Mouse (Mus musculus) neural tube, embryonic 11.5 days (tissue): ENCODE measurements at regions not wholly inside any gene's neighbourhood (a gene's known extent, or its start where the extent isn't known, plus 50 kb on each side); places are given as distances from the start of the nearest gene placed in this dataset.

ENCODE experiments used
- ATAC-seq: fragments of 200-750 bp; cut with Nextera tagmentation; 2 replicates; pipeline ENCODE4 v1.8.0; 2017; ENCODE audit warnings: moderate number of reproducible peaks, mild to moderate bottlenecking, moderate TSS enrichment, moderate library complexity; ENCODE audit not compliant: insufficient read depth, low FRiP score, low TSS enrichment
- DNase-seq: peaks from one replicate; pipeline ENCODE4 v3.0.0-alpha.2; 2015; ENCODE audit warnings: low spot score
- H3K27ac ChIP-seq: fragments of 300-500 bp; sonication (generic); 2 replicates; pipeline ENCODE4 v1.5.1; 2014; ENCODE audit warnings: low read depth, mild to moderate bottlenecking, low read length
- H3K27me3 ChIP-seq: fragments of 300-500 bp; sonication (generic); 2 replicates; pipeline ENCODE4 v1.6.1; 2014; ENCODE audit warnings: mild to moderate bottlenecking, low read length, mixed read lengths; ENCODE audit not compliant: control insufficient read depth, insufficient read depth
- H3K36me3 ChIP-seq: fragments of 300-500 bp; sonication (generic); 2 replicates; pipeline ENCODE4 v1.6.1; 2014; ENCODE audit warnings: mild to moderate bottlenecking, low read length, moderate library complexity, mixed read lengths; ENCODE audit not compliant: control insufficient read depth, insufficient read depth
- H3K4me1 ChIP-seq: fragments of 300-500 bp; sonication (generic); 2 replicates; pipeline ENCODE4 v1.6.1; 2014; ENCODE audit warnings: low read length, mixed read lengths; ENCODE audit not compliant: control insufficient read depth, insufficient read depth
- H3K4me2 ChIP-seq: fragments of 300-500 bp; sonication (generic); 2 replicates; pipeline ENCODE4 v1.6.1; 2014; ENCODE audit warnings: low read depth, mild to moderate bottlenecking, moderate library complexity
- H3K4me3 ChIP-seq: fragments of 300-500 bp; sonication (generic); 2 replicates; pipeline ENCODE4 v1.5.1; 2014; ENCODE audit warnings: low read depth, low read length
- H3K9ac ChIP-seq: fragments of 300-500 bp; sonication (generic); 2 replicates; pipeline ENCODE4 v1.6.1; 2014; ENCODE audit warnings: mild to moderate bottlenecking, low read length
- H3K9me3 ChIP-seq: fragments of 300-500 bp; sonication (generic); 2 replicates; pipeline ENCODE4 v1.6.1; 2016; ENCODE audit warnings: low read length; ENCODE audit not compliant: control insufficient read depth
- WGBS: fragments of 180-500 bp; shearing (Covaris S2); extraction: QIAGEN DNeasy Blood & Tissue Kit; methylation state at CpG from one replicate; pipeline ENCODE4 v1.1.7; 2014; 5-methylcytosine and 5-hydroxymethylcytosine counted together

DNA sequence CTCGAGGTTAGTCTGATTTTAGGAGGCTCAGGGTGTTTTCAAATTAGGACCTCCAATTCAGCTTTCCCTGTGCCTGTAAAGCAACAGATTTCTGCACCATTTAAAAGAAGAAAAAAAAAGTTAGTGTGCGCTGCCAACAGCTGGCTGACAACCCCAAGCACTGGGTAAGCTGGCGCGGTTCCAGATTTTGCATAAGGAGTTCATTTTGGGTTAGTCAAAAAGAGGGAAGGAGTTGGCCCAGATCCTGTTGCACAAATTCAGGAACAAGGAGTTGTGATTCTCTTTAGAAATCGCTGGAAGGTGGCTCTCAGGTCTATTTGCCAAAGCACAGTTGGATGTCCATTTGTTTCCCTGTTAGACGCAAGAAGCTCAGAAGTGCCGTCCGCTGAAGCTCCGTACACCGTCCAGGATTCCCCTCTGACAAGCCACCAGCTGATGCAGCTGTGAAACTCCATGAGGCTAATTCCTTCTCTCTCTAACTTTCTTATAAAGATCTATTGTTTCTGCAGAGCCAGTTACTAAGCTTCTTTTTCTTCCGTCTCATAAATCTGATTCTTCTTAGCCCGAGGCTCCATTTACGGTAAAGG is 184.6 kb downstream of the Cand1 start:
- Histone ChIP-seq H3K9me3 (no peaks in the 10 kb centered on the region), H3K9ac (no peak overlapping the region), H3K4me3 (no peak overlapping the region), H3K4me2 (no peak overlapping the region), H3K4me1 (no peaks in the 10 kb centered on the region), H3K27ac (no peak overlapping the region), H3K27me3 (no peaks in the 10 kb centered on the region), H3K36me3 (no peaks in the 10 kb centered on the region)
- ATAC-seq (no peak), DNase-seq (no peak)
- WGBS: 70% methylated on average over 13 of the region's 13 CpGs

DNA sequence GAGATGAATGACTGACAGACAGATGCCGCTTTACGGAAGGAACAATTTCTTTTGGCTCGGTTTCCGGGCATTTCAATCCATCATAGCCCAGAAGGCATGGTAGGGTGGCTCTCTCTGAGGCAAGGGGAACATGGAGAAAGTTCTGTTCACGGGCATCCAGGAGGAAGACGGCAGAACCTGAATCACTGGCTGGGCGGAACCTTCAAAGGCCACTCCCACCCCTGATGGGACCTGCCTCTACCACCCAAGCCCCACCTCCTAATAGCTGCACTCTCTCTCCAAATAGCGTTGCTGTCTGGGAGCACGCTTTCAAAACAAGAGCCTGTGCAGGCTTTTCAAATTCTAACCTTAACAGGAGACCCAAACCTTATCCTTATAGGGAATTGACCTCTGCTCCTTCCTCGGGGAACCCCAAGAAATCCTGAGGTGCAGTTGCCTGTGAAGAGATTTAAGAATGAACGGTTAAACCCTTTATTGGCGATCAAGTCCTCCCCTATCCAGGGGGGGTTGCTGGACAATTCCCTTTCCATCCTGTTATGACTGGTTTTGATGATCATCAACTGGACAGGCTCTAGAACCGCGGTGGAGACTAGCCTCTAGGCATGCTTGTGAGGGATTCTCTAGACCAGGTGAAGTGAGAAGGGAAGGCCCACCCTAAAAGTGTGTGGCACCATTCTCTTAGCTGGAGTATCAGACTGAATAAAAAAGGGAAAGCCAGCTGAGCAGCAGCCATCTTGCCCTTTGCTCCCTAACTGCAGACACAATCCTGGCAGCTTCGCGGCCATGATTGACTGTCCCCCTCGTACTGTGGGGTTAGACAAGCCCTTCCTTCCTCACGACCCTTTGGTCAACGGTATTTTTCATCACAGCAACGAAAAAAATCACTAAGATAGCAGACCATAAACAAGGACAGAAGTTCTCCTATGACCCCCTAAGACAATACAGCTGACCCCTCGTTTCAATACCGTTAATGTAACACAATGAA is 184.5 kb upstream of the Dyrk2 start:
- DNase-seq (no peak), ATAC-seq (no peak)
- Histone ChIP-seq H3K36me3 (no peaks in the 10 kb centered on the region), H3K27me3 (no peaks in the 10 kb centered on the region), H3K9ac (no peak overlapping the region), H3K4me1 (no peaks in the 10 kb centered on the region), H3K4me3 (no peak overlapping the region), H3K27ac (no peak overlapping the region), H3K4me2 (no peak overlapping the region), H3K9me3 (no peaks in the 10 kb centered on the region)
- 88% methylated on average over 22 of the region's 22 CpGs for WGBS

- Histone ChIP-seq H3K4me2 (no peak overlapping the region), H3K27ac (no peak overlapping the region), H3K36me3 (no peaks in the 10 kb centered on the region), H3K9me3 (no peaks in the 10 kb centered on the region), H3K9ac (no peak overlapping the region), H3K4me3 (no peak overlapping the region), H3K4me1 (no peaks in the 10 kb centered on the region), H3K27me3 (no peaks in the 10 kb centered on the region)
- ATAC-seq: no peak
- no peak for DNase-seq
- 87% methylated on average over 1 of the region's 1 CpGs for WGBS
These were observed 182.5 kb upstream of the Dyrk2 start for GRCm38 (mm10) chr10:119052441-119053041.

GRCm38 (mm10) chr10:119051598-119051997 is 181.6 kb upstream of the Dyrk2 start:
- H3K36me3 ChIP-seq: no peaks in the 10 kb centered on the region
- no peaks in the 10 kb centered on the region for H3K9me3 ChIP-seq
- WGBS: 79% methylated on average over 2 of the region's 2 CpGs
- H3K4me1 ChIP-seq: no peaks in the 10 kb centered on the region
- no peak overlapping the region for H3K27ac ChIP-seq
- DNase-seq: no peak
- H3K4me3 ChIP-seq: no peak overlapping the region
- ATAC-seq: no peak
- no peak overlapping the region for H3K9ac ChIP-seq
- no peaks in the 10 kb centered on the region for H3K27me3 ChIP-seq
- no peak overlapping the region for H3K4me2 ChIP-seq

GRCm38 (mm10) chr10:119050017-119050685 is 180.1 kb upstream of the Dyrk2 start:
- WGBS: 87% methylated on average over 18 of the region's 18 CpGs

GRCm38 (mm10) chr10:119048643-119049420 is 178.8 kb upstream of the Dyrk2 start:
- H3K4me3 ChIP-seq: no peak overlapping the region
- ATAC-seq: no peak

More at GRCm38 (mm10) chr10:119050017-119050685, 180.1 kb upstream of the Dyrk2 start:
- no peak for ATAC-seq
- H3K4me1 ChIP-seq: no peaks in the 10 kb centered on the region
- H3K9me3 ChIP-seq: no peaks in the 10 kb centered on the region
- no peak for DNase-seq
- H3K4me2 ChIP-seq: no peak overlapping the region
- no peak overlapping the region for H3K4me3 ChIP-seq
- H3K27me3 ChIP-seq: no peaks in the 10 kb centered on the region
- H3K9ac ChIP-seq: no peak overlapping the region
- H3K27ac ChIP-seq: no peak overlapping the region
- H3K36me3 ChIP-seq: no peaks in the 10 kb centered on the region

GRCm38 (mm10) chr10:119045059-119045458 is 175.1 kb upstream of the Dyrk2 start:
- DNase-seq (no peak), ATAC-seq (no peak)
- Histone ChIP-seq H3K27ac (no peak overlapping the region), H3K9me3 (no peaks in the 10 kb centered on the region), H3K36me3 (no peaks in the 10 kb centered on the region), H3K9ac (no peak overlapping the region), H3K27me3 (no peaks in the 10 kb centered on the region), H3K4me3 (no peak overlapping the region), H3K4me1 (no peaks in the 10 kb centered on the region), H3K4me2 (no peak overlapping the region)
- WGBS: 86% methylated on average over 13 of the region's 13 CpGs

More at GRCm38 (mm10) chr10:119048643-119049420, 178.8 kb upstream of the Dyrk2 start:
- no peak overlapping the region for H3K9ac ChIP-seq
- no peak overlapping the region for H3K4me2 ChIP-seq
- H3K9me3 ChIP-seq: no peaks in the 10 kb centered on the region
- no peaks in the 10 kb centered on the region for H3K36me3 ChIP-seq
- WGBS: 88% methylated on average over 6 of the region's 6 CpGs
- DNase-seq: no peak
- H3K4me1 ChIP-seq: no peaks in the 10 kb centered on the region
- H3K27me3 ChIP-seq: no peaks in the 10 kb centered on the region
- H3K27ac ChIP-seq: no peak overlapping the region

GRCm38 (mm10) chr10:119043069-119043468 is 173.1 kb upstream of the Dyrk2 start:
- H3K27me3 ChIP-seq: no peaks in the 10 kb centered on the region
- no peak overlapping the region for H3K27ac ChIP-seq
- no peaks in the 10 kb centered on the region for H3K9me3 ChIP-seq
- DNase-seq (no peak), ATAC-seq (no peak)
- H3K36me3 ChIP-seq: no peaks in the 10 kb centered on the region
- H3K4me3 ChIP-seq: no peak overlapping the region
- H3K4me1 ChIP-seq: no peaks in the 10 kb centered on the region
- H3K9ac ChIP-seq: no peak overlapping the region
- no peak overlapping the region for H3K4me2 ChIP-seq
- 90% methylated on average over 7 of the region's 7 CpGs for WGBS
